Mouse (Mus musculus) stomach, adult 2 months (tissue): ENCODE data around the gene 4921530L21Rik. TPM values are rescaled to one million over a fixed set of nuclear protein-coding genes. Genes with fewer than 3 reads are reported as not detected.

Experiments used
- polyA plus RNA-seq: library from polyadenylated mRNA; depleted of rRNA; stranded (reverse); fragments of >200 nt; gene quantifications from 2 replicates; pipeline ENCODE4 v1.2.3, GENCODE M21; 2012; rRNA removed

The 4921530L21Rik gene
- polyA plus RNA-seq = not detected in 2 replicates

DNA sequence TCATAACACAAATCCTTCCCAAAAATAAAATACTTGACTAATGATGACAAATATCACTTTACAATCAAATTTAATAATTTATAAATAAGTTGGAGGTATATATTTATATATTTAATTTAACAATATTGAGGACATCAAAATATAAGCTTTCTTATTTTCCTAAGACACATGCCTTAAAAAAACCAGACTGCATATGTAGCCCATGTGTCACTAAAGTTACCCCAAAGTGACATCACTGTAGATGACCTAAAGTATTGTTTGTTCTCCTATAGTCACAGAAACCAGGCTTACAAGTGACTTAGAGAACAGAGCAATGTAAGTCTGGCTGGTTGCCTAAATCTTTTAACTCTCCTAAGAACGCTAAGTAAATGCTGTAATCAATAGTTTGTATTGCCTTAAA lies at the start of gene 4921530L21Rik:
Gene 4921530L21Rik (plus strand): TSS at position 301 of the 400 bp plus-strand sequence.

